Mouse (Mus musculus) right cerebral cortex, postnatal 14 days (tissue): ENCODE data around the gene Lrrc75b.
A peak's percentile ranks its signal among the peaks of the same experiment; 100 is the strongest.
"Not testable (repeated sequence)": the region's sequence is repeated elsewhere in the genome, so short reads cannot be mapped to it uniquely, and the experiment has no call there.

Experiments
- DNase-seq: peaks from one replicate; pipeline ENCODE4 v3.0.0; 2022

The Lrrc75b gene

DNA sequence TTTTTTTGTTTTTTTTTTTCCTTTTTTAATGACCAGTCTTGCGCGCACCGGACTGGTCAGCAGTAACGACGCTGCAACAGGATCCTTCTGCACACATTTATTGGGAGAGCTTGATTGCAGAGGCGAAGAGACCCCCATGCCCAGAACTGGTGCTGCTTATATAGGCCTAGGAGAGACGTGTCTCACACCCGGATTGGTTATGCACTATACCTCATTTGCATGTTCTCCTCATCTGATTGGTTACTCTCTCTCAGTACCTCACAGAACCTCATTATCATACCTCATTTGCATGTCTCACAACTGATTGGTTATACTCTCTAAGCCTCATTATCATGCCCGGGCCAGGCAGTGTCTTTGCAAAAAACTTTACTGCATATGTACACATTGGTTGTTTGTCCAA, 34.7 kb downstream of the Lrrc75b start:
- DNase-seq: not testable (repeated sequence)

DNA sequence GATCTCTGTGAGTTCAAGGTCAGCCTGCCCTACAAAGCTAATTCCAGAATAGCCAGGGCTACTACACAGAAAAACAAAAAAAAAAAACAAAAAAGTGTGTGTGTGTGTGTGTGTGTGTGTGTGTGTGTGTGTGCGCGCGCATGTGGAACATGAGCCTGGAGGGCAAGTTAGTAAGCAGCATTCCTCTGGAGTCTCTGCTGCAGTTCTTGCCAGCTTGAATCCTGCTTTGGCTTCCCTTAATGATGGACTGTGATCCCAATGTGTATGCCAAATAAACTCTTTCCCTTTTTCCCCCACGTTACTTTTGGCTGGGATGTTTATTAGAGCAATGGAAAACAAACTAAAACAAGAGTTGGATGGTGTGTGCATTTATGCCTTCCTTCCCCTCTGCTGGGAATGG, 38.5 kb downstream of the Lrrc75b start:
- no peak for DNase-seq

DNA sequence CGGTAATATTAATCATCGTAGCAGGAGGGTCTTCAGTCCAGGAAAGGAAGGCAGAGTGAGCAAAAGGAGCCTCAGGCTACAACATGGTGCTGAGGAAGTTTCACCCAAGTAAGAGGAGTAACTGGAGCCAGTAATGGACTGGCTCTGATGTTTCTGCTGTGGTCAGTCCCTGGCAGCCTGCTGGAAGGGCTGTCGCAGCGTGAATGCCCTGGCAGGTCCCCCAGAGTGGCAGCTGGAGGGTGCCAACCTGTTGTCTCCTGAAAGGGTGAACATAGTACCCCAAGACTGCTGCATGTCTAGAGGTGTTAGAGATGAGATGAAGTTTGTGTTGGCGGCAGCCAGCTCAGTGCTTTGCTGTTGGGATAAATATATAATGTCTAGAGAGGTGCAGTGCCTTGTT, 39.5 kb downstream of the Lrrc75b start:
- no peak for DNase-seq

DNA sequence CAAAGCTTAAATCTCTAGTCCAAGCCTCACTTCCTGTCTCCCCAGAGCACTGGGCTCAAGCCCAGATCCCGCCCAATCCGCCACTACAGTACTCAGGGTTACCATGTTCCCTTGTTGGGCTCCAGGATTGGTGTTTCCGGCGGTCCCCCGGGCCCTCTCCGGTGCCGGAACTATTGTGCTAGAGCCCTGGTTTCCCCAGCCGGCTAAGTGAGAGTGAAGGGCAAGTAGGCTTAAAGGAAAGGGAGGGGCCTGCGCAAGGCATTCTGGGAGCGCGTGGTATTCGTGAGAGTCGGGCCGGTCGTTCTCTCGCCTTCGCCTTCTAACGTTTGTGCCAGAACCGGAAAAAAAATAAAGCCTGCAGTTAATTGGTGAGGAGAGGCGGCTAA, 42.4 kb downstream of the Lrrc75b start, which contains the start of gene Gucd1:
Gene Gucd1 (minus strand): TSS at position 215 of the 386 bp plus-strand sequence.
- DNase-seq: peak; percentile 96

DNA sequence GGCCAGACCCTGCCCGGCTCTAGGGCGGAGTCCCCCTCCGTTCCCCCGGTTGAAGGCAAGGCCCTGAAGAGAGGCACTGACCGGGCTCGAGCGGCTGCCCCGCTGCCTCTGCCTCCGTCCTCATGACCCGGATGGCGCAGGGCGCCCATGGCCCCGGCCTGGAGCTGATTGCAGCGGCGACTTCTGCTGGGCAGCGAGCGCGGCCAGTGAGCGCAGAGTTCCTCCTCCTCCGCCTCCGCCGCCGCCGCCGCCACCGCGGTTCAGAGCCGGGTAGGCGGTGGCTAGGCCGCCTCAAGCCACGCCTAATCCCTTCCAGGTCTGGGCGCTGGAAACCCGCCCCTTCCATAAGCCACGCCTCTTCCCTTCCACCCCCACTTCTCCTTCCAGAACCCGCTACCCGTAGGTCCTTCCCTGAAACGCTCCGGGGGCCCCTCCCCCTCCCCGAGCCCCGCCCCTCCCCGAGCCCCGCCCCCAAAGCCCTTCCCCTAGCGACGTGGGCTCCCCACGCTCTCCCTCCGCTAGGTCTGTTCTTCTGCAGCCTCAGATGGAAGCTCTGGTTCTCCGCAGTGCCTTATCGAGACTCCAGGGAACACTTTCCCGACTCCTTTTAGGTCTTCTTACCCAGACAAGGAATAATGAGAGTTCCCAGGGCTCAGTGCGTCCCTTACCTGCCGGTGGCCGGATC, 42.9 kb downstream of the Lrrc75b start, which contains the start of gene Snrpd3:
Gene Snrpd3 (plus strand): TSS at position 479 of the 685 bp plus-strand sequence.
- peak; percentile 88 for DNase-seq

DNA sequence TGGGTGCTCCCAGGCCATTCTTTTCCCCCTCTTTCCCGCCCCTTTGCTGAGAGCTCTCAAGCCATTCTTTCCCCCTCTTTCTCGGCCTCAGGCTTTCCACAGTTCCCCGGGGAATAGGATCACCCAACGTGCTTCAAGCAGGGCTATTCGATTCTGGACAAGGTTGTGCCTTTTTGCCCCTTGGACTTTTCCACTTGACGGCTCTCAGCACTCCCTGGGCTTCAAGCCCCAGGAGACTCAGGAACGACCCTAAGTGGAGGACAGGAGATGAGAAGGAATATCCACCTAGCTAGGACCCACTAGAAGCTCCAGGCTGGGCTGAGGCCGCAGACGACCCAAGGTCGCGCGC, 43.4 kb downstream of the Lrrc75b start:
- DNase-seq: no peak

DNA sequence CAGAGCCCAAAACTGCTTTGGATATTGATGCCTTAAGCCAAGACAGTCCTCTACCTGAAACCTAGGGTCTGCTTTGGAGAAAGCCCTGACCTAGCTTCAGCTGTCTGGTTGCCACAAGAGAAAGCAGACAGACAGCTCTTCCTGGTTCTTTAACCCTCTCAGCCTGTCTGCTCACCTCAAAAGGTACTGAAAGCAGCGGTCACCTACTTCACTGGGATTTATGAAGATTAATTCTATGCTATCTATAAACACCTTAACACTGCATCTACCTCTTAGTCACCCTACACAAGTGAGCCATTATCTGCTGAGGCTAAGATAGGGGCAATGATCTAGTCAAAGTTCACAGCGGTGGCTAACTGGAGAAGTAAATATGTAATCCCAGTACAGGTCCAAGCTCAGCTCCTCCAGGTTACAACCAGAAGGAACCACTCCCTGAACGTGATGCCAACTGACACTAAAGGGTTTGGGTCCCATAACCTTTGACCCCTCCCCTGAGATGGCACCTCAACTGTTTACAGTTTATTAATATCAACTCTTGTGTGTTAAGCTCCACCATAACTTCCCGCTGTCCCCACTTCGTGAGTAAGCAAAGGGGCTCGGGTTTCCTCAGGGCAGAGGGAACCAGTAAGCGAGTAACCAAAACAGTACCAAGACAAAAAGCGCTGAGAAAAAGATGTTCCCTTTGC, 43.9 kb downstream of the Lrrc75b start:
- DNase-seq: no peak

DNA sequence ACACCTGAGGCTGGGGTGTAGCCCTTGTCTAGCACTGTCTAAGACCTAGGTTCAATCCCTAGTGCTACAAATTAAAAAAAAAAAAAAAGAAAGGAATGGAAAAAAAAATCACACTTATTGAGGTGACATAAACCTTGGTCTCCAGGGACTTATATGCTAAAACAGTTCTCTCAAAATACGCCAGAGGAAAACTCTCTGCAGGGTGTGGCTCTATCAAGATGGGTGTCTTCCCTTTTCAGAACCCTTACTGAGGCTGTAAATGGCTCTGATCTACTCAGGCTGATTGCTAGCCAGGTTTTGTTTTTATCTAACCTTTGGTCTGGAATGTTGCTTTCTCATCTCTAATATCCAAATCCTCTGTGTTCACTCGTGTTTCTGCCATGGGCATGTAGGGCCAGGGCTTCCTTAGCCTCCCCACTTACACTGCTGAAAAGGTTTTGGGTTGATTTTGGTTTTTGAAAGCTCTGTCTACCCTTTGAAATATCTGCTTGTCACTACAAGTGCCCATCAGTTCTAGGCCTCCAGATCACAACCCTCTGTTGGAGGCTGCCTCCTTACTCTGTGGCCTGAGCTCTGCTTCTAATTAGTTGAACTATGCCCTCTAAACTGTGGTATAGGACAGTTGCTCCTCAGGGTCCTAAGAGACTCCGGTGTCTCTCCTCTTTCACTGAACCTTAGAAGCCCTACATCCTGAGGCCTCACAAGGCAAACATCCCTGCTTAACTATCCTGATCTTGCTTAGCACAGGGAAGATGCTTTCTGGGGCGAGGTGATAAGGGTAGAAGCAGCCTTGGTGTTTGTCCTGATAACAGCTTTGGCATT, 44.7 kb downstream of the Lrrc75b start:
- DNase-seq: no peak

DNA sequence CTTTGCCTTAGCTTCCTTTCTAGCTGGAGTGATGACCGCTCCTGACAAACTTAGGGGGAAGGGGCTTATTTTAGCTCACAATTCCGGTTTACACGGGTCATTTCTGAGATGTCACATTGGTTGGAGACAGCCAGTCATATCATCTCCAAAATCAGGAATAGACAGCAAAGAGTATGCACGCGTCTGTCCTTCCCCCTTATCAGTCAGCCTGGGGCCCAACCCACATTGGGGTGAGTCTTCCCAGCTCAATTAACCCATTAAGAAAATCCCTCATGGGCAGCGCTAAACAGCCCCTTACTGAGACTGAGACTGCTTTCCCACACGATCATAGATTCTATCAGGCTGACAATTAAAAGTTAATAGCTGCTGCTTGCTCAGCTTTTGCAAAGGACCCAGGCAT, 45.8 kb downstream of the Lrrc75b start:
- no peak for DNase-seq

DNA sequence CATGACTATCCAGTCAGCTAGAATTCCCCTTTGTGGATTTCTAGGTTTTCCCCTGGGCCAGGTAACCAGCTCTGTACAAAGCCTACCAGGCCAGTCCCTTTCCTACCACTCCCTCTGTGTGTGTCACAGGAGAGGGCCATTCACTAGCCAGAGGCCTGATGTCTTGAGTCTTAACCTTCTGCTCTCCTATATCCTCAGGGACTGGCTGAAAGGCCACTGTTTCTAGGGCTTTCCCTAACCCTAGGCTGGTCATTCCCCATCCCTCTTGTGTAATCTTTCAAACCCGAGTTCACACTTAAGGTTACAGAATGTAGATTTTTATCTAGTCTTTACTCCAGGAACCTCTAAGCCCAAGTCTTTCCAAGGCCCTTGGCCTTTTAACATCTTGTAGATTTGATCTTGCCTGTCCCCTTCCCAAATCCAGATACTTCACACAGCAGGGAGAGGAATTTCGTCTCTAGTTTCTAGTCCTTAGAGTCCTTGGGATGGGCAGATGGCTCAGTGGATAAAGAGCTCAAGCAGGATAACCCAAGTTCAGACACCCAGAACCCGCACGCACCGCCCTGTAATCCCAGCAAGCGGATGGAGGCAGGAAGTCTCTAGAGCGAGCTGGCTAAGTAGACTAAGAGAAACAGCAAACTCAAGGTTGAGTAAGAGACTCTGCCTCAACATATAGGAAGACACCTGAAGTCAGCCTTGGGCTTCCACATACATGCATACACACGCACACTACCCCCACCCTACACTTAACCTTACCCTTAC, 46.6 kb downstream of the Lrrc75b start:
- no peak for DNase-seq

DNA sequence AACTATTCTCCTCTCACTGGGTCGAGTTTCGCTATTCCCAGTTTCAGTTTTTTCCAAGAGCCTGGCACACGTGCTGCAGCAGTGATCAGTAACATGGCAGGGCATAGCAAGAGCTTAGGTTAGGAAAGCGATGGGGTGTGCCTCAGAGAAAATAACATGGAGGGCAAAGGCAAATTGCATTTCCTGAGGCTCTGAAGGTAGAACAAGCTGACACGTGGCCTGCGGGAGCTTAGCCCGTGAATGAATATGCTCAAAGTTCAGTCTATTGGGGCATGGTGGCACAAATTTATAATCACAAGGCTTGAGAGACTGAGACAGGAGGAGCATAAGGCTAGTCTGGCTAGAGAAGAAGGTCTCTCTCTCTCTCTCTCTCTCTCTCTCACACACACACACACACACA, 47.3 kb downstream of the Lrrc75b start:
- DNase-seq: no peak

DNA sequence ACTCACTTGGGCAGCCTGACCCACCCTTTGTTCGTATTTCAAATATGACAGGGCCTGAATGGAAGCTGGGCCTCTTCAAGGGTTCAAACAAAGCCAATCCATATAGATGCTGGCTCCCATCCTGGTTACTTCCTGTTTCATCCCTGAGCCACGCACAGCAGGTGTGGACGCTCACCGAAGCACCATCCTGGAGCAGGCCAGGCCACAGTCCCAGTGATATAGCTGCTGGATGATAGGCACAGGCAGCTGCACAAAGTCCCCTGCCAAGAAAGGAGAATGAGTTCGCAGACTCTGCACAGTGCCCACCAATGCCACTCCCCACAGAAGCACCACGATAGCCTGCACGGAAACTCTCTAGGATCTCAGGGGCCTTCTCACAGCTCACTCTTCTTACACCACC, 48.2 kb downstream of the Lrrc75b start:
- DNase-seq: no peak

DNA sequence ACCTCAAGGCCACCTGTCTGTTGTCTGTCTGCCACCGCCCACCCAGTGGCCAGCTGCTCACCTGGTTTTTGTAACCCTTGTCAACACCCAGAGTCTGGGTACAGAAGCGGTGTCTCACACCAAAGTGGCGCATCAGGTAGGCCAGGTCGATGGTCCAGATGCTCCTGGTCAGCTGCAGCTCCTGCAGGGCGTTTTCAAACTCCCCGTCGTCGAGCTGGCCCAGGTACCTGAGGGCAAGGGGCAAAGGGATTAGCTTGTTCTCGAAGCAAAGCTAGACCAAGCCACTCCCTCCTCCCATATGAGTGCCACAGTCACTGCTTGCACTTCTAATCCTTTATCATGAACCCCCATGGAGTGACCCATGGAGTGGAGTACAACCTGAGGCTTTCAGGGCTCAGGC, 49.1 kb downstream of the Lrrc75b start:
- DNase-seq: no peak

DNA sequence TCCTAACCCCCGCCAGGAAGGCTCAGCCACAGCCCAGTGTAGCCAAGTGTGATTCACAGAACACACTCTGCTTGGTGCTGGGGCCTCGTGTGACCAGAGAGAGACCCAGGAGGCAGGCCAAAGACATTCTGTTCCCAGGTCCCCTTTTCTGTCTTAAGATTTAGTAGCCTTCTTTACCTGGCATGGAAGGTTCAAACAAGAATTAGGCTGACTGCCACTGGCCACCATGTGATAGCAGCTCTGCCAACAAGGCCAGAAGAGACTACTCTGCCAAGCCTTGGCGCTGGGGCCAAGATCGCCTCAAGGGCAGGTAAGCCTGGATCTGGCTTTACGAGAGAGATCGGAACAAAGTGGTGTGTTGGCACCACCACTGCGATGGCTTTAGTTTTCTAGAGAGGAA, 49.7 kb downstream of the Lrrc75b start:
- DNase-seq: no peak

DNA sequence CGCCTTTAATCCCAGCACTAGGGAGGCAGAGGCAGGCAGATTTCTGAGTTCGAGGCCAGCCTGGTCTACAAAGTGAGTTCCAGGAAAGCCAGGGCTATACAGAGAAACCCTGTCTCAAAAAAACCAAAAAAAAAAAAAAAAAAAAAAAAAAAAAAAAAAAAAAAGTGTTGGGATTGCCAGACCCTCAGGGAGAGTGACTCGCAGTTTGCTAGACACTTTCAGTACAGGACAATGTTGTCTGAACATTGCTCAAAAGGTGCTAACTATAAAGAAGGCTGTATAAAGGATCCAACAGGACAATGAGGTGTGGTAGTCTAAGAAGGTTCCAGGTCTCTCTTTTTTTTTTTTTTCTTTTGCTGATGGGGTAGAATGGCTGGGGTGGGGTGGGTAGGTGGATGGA, 54.2 kb downstream of the Lrrc75b start:
- not testable (repeated sequence) for DNase-seq

DNA sequence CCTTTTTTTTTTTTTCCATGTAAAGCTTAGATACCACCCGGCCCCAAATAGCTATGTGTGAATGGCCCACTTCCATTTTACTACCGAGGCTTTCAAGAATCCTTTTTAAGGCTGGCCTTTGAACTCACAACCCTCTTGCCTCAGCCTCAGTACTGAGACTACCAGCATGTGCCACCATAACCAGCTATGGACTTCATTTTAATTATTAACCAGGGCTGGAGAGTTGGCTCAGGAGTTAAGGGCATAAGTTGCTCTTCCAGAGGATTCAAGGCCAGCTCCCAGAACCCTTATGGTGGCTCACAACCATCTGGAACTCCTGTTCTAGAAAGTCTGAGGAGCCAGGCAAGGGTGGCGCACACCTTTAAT, 55.0 kb downstream of the Lrrc75b start:
- DNase-seq: no peak

DNA sequence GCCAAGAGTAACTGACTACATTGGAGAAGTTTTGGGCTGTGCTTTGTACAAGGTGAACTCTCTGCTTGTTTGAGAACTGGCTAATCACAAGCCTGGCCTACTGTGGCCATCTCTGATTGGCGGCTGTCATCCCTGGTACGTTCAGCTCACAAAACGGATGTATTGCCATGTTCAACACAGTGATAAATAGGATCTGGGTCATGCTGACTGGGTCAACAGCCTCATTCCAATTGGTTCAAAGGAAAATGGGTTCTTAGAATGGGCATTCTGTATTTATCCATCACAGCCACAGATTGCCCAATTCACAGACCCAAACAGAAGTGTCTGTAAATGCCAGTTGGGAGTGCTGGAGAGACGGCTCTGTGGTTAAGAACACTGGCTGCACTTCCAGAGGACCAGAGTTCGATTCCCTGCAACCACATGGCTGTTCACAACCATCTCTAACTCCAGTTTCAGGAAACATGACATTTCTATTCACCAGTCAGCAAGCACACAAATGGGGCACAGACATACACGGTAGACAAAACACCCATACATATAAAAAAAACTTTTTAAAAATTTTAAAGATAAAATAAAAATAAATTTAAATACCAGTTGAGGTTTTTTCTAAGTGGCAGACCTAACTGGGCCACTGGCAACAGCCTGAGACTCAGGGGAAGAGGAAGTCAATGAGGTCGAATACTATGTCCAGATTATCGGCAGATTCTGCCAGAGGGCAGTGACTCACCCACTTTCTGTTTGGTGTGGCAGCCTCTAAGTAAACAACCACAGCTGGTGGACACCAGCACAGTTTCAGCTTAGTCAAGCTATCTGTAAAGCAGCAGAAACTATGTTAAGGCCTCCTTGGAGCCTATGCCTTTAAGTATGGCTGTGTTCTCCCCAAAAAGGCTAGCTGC, 55.6 kb downstream of the Lrrc75b start:
- DNase-seq: no peak

DNA sequence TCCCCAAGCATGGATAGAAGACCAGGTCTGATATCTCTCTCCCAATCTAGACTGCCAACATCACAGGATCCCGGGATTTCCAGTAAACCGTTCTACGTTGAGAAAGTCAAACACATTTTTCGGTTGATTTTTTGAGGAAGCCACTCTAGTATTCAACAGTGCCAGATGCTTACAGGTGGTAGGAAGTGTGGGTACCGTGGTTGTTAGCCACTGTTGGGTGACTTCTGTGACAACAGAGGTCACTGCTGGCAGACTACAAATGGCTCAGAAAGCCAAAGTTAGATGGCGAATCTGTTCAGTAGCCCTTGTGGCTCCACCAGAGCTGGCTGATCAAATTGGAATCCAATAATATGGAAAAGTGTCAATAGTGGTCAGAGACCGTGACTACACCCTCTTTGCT, 56.4 kb downstream of the Lrrc75b start:
- no peak for DNase-seq

DNA sequence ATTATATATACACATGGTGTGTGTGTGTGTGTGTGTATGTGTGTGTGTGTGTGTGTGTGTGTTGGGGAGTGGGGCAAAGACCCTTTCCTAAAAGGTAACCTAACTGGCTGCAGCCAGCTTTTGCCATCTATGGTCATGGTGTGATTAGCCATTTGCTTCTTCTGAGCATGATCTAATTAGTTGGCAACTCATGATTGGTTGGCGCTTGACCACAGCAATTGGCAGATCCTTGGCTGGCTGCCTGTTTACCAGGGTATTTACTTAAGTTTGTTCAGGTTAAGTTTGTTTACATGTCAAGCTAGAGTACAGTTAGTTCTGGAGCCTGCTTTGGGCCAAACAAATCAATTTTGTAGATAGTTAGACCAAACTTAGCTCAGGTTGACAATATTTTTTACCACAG, 58.5 kb downstream of the Lrrc75b start:
- DNase-seq: no peak

DNA sequence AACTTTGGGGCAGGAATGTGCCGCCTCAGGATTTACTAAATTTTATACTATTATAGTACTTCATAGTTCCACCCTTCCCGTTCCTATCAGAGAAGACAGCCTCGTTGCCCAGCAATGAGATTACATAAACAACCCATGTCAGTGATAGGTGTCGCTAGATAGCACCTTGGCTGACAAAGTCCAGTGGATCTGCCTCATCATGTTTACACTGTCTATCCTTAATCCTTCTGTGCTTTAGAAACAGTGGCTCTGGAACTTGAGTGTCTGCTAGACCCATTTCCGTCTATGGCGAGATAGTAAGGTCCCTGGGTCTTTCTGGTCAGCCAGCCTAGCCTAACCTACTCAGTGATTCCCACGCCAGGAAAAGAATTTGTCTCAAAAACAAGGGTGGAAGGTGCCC, 59.8 kb downstream of the Lrrc75b start:
- DNase-seq: no peak
